Mouse (Mus musculus) liver, postnatal 0 days (tissue): ENCODE data around the gene Tacr2.

ENCODE experiments used
- CTCF ChIP-seq: sonication (generic); IDR thresholded peaks from 2 replicates; pipeline ENCODE4 v1.5.1; 2016; ENCODE audit warnings: antibody characterized with exemption, low read depth
- EP300 ChIP-seq: IDR thresholded peaks from 2 replicates; pipeline ENCODE4 v1.6.1; 2016; ENCODE audit warnings: antibody characterized with exemption, low read depth, mild to moderate bottlenecking

GRCm38 (mm10) chr10:62282782-62283181 lies 30.5 kb downstream of the Tacr2 start:
- TF ChIP-seq EP300 (no peak), CTCF (no peak)
